Mouse (Mus musculus) heart, postnatal 36 days (tissue): Measurements from ENCODE around the gene Kdm1b. TPM values are rescaled to one million over a fixed set of nuclear protein-coding genes. Genes with fewer than 3 reads are reported as not detected.

Source experiments
- DNase-seq, 2 experiments: peaks; one replicate each; pipeline ENCODE4 v3.0.0; 2021 to 2022
- intact Hi-C: fragments of 180-260 bp; cut with DNase I; formaldehyde crosslinking; loops from one replicate; pipeline ENCODE4 v1.15.1; 2025
- total RNA-seq, 2 experiments: library from RNA; stranded (reverse); gene quantifications; 2 replicates each; pipeline ENCODE4 v1.2.3; 2021

The Kdm1b gene
- total RNA-seq, 2 experiments from 2014 or later: 10.1 to 10.3 TPM

DNA sequence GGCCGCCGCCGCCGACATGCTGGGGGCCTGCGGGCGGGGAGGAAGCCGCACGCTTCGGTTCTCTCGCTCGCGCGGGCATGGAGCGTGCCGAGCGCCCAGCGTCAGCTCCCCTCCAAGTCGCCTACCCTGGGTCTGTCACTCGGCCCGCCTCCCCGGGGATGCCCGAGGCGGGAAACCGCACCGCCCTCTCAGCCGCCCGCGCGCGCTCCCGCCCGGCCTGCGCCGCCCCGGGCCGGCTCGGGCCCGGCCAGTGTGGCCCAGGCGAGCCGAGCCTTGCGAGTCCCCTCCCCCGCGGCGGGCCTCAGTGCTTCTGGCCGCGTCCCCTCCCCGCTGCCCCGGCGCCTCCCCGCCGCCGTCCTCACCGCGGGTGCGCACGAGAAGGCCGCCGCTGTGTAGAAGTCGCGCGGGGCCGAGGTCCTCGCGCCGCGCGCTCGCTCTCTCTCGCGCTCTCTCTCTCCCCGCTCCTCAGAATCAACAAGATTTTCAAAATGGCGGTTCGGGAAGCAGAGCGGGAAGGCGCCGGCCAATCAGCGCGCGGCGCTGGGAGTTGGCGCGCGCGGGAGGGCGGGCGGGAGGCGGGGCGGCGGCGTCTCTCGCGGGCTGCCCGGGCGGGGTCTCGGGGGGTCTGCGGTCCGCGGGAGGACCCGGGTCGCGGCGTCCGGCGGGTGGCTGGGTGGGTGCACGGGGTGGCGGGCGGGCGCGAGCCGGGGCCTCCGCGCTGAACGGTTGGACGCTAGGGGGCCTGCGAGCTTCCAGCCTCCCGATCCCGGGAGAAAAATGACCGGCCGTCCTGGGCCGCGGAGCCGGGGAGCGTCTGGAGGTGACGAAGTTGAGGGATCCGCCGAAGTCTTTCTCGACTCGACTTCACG is 62.6 kb downstream of the Kdm1b start, which contains the start of gene Dek:
TSS of gene Dek (minus strand) at position 491 of the 869 bp plus-strand sequence.
- intact Hi-C loops: no loop called here
- DNase-seq: peak; percentile 82 to 91

DNA sequence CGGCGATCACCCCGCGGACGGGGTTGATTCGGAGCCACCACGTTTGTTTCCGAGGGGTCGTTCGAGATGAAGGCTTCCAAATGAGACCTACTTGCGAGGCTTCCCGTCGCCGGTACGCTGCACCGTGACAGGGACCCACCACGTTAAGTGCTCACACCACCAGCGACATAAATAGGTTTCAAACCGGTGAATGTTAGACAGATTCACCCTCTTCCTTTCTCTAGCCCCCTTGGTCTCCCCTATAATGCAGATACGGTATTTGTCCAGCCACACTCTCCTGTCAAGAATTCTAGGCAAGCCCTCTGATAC is 63.2 kb downstream of the Kdm1b start:
- DNase-seq: no peak
- intact Hi-C loops: no loop called here

DNA sequence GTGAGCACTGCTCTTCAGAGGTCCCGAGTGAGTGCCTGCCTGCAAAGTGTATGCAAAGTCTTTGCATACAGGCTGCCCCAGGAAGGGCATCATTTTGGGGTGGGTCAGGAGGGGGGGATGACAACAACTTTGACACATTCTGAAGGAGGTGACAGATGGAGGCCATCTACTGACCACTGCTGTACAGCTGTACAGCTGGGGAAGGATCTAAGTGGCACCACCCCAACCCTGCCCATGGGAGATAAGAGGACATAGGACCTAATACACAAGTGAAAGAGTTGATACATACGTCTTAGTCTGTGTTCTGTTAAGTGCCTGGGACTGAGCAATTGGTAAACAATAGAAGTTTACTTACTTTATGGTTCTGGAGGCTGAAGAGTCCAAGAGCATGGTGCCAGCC is 65.9 kb downstream of the Kdm1b start:
- intact Hi-C loops: no loop called here
- no peak for DNase-seq

- no peak for DNase-seq
- intact Hi-C loops: no loop called here
These were observed 67.9 kb downstream of the Kdm1b start for GRCm38 (mm10) chr13:47111185-47111584.

- DNase-seq: no peak
- intact Hi-C loops: no loop called here
These were observed 68.8 kb downstream of the Kdm1b start for GRCm38 (mm10) chr13:47112056-47112455.

- DNase-seq: no peak
- intact Hi-C loops: no loop called here
These were observed 69.6 kb downstream of the Kdm1b start for GRCm38 (mm10) chr13:47112924-47113323.

DNA sequence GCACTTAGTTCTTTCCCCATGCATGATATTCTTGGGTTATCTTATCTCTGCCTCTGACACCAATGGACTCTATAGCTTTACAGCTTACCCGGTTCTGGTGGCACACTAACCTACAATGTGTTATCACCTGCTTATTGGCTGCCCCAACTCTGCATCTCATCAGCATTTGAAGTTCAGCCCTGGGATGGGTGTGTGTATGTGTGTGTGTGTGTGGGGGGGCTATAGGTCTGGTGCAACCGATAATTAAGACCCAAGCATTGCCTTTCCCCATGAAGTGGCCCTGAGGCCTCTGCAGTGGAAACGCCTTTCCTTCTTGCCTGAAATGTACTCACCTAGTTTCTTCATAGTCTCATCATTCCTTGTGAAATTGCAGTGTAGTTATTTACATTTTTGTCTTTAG is 72.7 kb downstream of the Kdm1b start:
- intact Hi-C loops: no loop called here
- DNase-seq: no peak

GRCm38 (mm10) chr13:47121333-47121889 is 78.1 kb downstream of the Kdm1b start:
- intact Hi-C loops: no loop called here
- no peak for DNase-seq

DNA sequence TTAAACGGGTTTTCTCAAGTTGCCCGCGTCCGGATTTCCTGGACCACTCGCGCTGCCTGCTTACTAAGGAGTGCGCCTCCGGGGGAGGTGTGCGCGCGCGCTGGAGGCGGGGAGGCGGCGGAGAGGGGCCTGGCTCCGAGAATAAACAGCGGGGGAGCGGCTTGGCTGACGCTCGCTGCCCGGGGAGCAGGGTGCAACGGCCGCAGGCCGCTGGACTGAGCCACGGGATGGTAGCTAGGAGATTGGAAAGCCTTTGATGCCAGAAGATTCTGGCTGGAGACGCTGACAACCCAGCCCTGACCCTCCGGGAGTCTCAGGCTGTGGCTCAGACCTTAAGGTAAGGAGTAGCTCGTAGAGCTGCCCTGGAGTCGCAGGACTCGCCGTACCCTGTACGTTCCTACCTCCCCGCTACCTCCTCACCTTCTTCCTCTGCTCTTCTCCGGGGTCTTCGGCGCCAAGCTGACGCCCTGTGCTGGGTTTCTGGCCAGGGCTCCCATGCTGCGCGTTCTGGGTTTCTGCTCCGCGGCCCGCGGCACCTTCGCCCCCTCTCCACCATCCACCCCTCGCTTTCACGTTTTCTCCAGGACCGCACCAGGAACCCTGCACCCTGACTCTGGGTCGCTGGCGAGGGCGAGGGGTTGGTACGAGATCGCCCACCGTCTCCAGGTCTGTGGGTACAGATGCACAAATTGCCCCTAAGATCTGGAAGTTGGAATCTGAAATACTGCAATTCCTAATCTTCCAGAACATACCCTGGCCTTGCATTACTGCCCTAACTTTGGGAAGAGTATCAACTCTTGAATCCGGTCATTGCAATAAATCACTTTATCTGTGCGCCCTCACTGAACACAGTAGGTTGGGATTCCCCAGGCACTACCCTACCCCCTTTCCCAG is 79.5 kb downstream of the Kdm1b start, which contains the start of gene Rnf144b:
TSS of gene Rnf144b (plus strand) at position 120 of the 894 bp plus-strand sequence.
- peak; percentile 32 to 50 for DNase-seq
- intact Hi-C loops: no loop called here

GRCm38 (mm10) chr13:47124449-47124848 is 81.2 kb downstream of the Kdm1b start:
- no peak for DNase-seq
- intact Hi-C loops: no loop called here

GRCm38 (mm10) chr13:47124986-47125385 is 81.7 kb downstream of the Kdm1b start:
- no peak for DNase-seq
- intact Hi-C loops: no loop called here

- no peak for DNase-seq
- intact Hi-C loops: no loop called here
These were observed 82.3 kb downstream of the Kdm1b start for GRCm38 (mm10) chr13:47125595-47125994.

- no peak for DNase-seq
- intact Hi-C loops: no loop called here
These were observed 85.8 kb downstream of the Kdm1b start for GRCm38 (mm10) chr13:47129090-47129489.

DNA sequence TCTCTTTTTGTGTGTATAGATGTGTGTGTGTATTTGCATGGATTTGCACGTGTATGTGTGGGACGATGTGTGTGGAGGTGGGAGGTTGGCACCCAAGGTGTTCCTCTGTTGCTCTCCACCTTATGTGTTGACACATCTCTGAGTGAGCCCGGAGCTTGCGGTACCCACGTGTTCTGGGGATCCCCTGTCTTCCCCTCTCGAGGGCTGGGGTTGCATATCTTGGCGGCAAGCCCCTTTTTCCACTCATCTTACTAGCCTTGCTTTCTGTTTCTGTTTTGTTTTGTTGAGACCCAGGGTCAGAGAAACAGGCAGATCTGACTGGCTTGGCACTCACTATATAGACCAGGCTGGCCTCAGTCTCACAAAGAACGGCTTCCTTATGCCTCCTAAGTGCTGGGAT is 89.8 kb downstream of the Kdm1b start:
- intact Hi-C loops: no loop called here
- DNase-seq: no peak

- DNase-seq: no peak
These were observed 91.5 kb downstream of the Kdm1b start for GRCm38 (mm10) chr13:47134836-47135235.

More at GRCm38 (mm10) chr13:47134836-47135235, 91.5 kb downstream of the Kdm1b start:
- intact Hi-C loops: no loop called here

Other genes starting within 250 kb of the Kdm1b start
- 100 to 1,000 TPM; 109 to 112 TPM for gene Kif13a, start 113.6 kb upstream of the Kdm1b start, total RNA-seq
- 1 to 10 TPM; 5.6 to 7.8 TPM for gene Nhlrc1, start 28.6 kb upstream of the Kdm1b start, total RNA-seq
- 1 to 10 TPM; 3.6 to 4.2 TPM for gene Tpmt, start 1.2 kb downstream of the Kdm1b start, total RNA-seq
- 10 to 100 TPM; 32.4 to 38.7 TPM for gene Dek, start 62.7 kb downstream of the Kdm1b start, total RNA-seq
- 10 to 100 TPM; 15.2 to 34.7 TPM for gene Rnf144b, start 79.2 kb downstream of the Kdm1b start, total RNA-seq